8 mouse cellular contexts compared by ENCODE assay signal in the genomic region with DNA sequence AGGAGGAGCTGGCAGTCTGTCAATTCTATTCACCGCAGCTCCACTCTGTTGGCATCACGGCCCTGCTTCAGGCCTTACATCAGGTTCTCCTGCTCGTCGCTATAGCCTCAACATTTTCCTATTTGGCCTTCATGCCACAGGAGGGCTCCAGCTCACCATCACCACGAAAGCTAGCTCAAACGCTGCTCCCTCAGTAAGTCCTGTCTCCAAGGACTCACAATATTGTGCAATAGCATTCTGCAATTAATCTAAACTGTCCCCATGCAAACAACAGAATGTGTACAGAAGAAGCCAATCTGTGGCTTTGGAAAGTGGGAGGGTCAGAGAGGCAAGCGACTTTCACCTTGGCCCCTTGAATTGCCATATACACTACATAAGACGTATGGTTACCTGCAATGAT. TPM values are rescaled to one million over a fixed set of nuclear protein-coding genes. Genes with fewer than 3 reads are reported as not detected.
DNase-seq lines count a peak whose midpoint lies in the region; ATAC-seq and TF ChIP-seq lines count a peak whose summit lies in the region.

No protein-coding gene starts in this region.

- DNase-seq in forebrain, embryonic 11.5 days (ENCODE audit: low spot score) = no peak
- DNase-seq in ovary, adult 18-20 months (ENCODE audit: low spot score) = peak; percentile 48
- no peak for DNase-seq in ovary, postnatal 14 days (ENCODE audit: low spot score)
- peak; percentile 68 for DNase-seq in forebrain, postnatal 0 days
- no peak for DNase-seq in urinary bladder, adult 2 months (ENCODE audit: low spot score)
- DNase-seq in c-Kit-positive CD71-positive TER-119-positive erythroid progenitor cells, embryonic 14.5 days (ENCODE audit: low spot score) = no peak

- H3K9me3 ChIP-seq in forebrain, embryonic 15.5 days = no peaks in the 10 kb centered on the region
- H3K9me3 ChIP-seq in forebrain, embryonic 11.5 days (ENCODE audit: control insufficient read depth, low read length) = no peaks in the 10 kb centered on the region
- H3K9me3 ChIP-seq in forebrain, postnatal 0 days (ENCODE audit: low read length) = no peaks in the 10 kb centered on the region
- no peaks in the 10 kb centered on the region for H3K9me3 ChIP-seq in midbrain, embryonic 16.5 days (replicated peaks; ENCODE audit: control insufficient read depth, low read length, poor library complexity, severe bottlenecking)

- H3K27me3 ChIP-seq in forebrain, embryonic 15.5 days = no peaks in the 10 kb centered on the region
- no peaks in the 10 kb centered on the region for H3K27me3 ChIP-seq in forebrain, embryonic 11.5 days (ENCODE audit: control insufficient read depth, insufficient read depth, low read length)
- H3K27me3 ChIP-seq in forebrain, postnatal 0 days (ENCODE audit: insufficient read depth, low read length) = no peaks in the 10 kb centered on the region
- no peaks in the 10 kb centered on the region for H3K27me3 ChIP-seq in midbrain, embryonic 16.5 days (ENCODE audit: control insufficient read depth, insufficient read depth, low read depth, low read length)

- 52% methylated on average over 8 of the region's 8 CpGs for WGBS in forebrain, embryonic 15.5 days
- 91% methylated on average over 8 of the region's 8 CpGs for WGBS in forebrain, embryonic 11.5 days
- WGBS in forebrain, postnatal 0 days = 37% methylated on average over 8 of the region's 8 CpGs
- WGBS in midbrain, embryonic 16.5 days = 72% methylated on average over 8 of the region's 8 CpGs

- H3K4me1 ChIP-seq in forebrain, embryonic 15.5 days = peaks cover 8% of the 10 kb centered on the region; the same call in 1 of the 2 replicates
- H3K4me1 ChIP-seq in forebrain, embryonic 11.5 days (replicated peaks; ENCODE audit: control insufficient read depth, insufficient read depth, low read length) = no peaks in the 10 kb centered on the region
- no peaks in the 10 kb centered on the region for H3K4me1 ChIP-seq in forebrain, postnatal 0 days (ENCODE audit: insufficient read depth)
- no peaks in the 10 kb centered on the region for H3K4me1 ChIP-seq in midbrain, embryonic 16.5 days (ENCODE audit: control insufficient read depth, insufficient read depth, low read length)

- no peak overlapping the region for H3K27ac ChIP-seq in forebrain, embryonic 15.5 days (replicated peaks)
- no peak overlapping the region for H3K27ac ChIP-seq in forebrain, embryonic 11.5 days (ENCODE audit: low read depth, low read length)
- H3K27ac ChIP-seq in forebrain, postnatal 0 days (ENCODE audit: low read depth, low read length) = no peak overlapping the region
- H3K27ac ChIP-seq in midbrain, embryonic 16.5 days (ENCODE audit: low read length) = no peak overlapping the region

- no peak overlapping the region for H3K4me2 ChIP-seq in forebrain, embryonic 15.5 days (replicated peaks)
- no peak overlapping the region for H3K4me2 ChIP-seq in forebrain, embryonic 11.5 days (ENCODE audit: low read depth, low read length, severe bottlenecking)
- no peak overlapping the region for H3K4me2 ChIP-seq in forebrain, postnatal 0 days (ENCODE audit: low read depth)
- no peak overlapping the region for H3K4me2 ChIP-seq in midbrain, embryonic 16.5 days (ENCODE audit: low read length)

- H3K36me3 ChIP-seq in forebrain, embryonic 15.5 days = 0 out of 2 replicates have a peak, but pooled peaks cover 12% of the 10 kb centered on the region
- H3K36me3 ChIP-seq in forebrain, embryonic 11.5 days (ENCODE audit: control insufficient read depth, insufficient read depth, low read length) = 0 out of 2 replicates have a peak, but pooled peaks cover 3% of the 10 kb centered on the region
- peaks cover 13% of the 10 kb centered on the region for H3K36me3 ChIP-seq in forebrain, postnatal 0 days (ENCODE audit: insufficient read depth)
- peaks cover 5% of the 10 kb centered on the region for H3K36me3 ChIP-seq in midbrain, embryonic 16.5 days (ENCODE audit: control insufficient read depth, insufficient read depth, low read length)

- no peak overlapping the region for H3K4me3 ChIP-seq in forebrain, embryonic 15.5 days
- H3K4me3 ChIP-seq in forebrain, embryonic 11.5 days (ENCODE audit: low read depth, low read length) = no peak overlapping the region
- H3K4me3 ChIP-seq in forebrain, postnatal 0 days (ENCODE audit: low read depth, low read length) = no peak overlapping the region
- H3K4me3 ChIP-seq in midbrain, embryonic 16.5 days (ENCODE audit: low read depth, low read length) = no peak overlapping the region

- TF ChIP-seq CTCF in forebrain, postnatal 0 days (IDR thresholded peaks at IDR 0.05; ENCODE audit: low read depth) = peak; percentile 76

- no peak overlapping the region for H3K9ac ChIP-seq in forebrain, embryonic 15.5 days (replicated peaks)
- no peak overlapping the region for H3K9ac ChIP-seq in forebrain, embryonic 11.5 days (ENCODE audit: low read length)
- no peak overlapping the region for H3K9ac ChIP-seq in forebrain, postnatal 0 days
- no peak overlapping the region for H3K9ac ChIP-seq in midbrain, embryonic 16.5 days (ENCODE audit: low read depth, low read length)

- peak; percentile 72 for ATAC-seq in forebrain, embryonic 15.5 days (replicated peaks)
- no peak for ATAC-seq in forebrain, embryonic 11.5 days (replicated peaks; ENCODE audit: low FRiP score)
- ATAC-seq in forebrain, postnatal 0 days = peak; percentile 78
- peak; percentile 62 for ATAC-seq in midbrain, embryonic 16.5 days

RNA-seq across cellular contexts. Expression of a gene that starts 27.8 kb away (rescaled TPM):
- polyA plus RNA-seq in forebrain, embryonic 15.5 days (2015; fragmentation: Nextera tagmentation; extraction: Ambion mirVana) = 130 and 142 TPM in 2 replicates
- 205 and 208 TPM in 2 replicates for polyA plus RNA-seq in forebrain, embryonic 11.5 days (2014; fragmentation: Nextera tagmentation; extraction: Ambion mirVana)
- total RNA-seq in forebrain, postnatal 0 days (2014; rRNA removed) = 107 and 152 TPM in 2 replicates
- polyA plus RNA-seq in forebrain, postnatal 0 days (2015; fragmentation: Nextera tagmentation; extraction: Ambion mirVana) = 102 and 133 TPM in 2 replicates
- 176 and 200 TPM in 2 replicates for polyA plus RNA-seq in midbrain, embryonic 16.5 days (2015; fragmentation: Nextera tagmentation; extraction: Ambion mirVana)
- 61.3 and 88.5 TPM in 2 replicates for polyA plus RNA-seq in urinary bladder, adult 2 months (2012; rRNA removed)

Comparison
In these comparisons a context has a peak if more than half of its experiments do, and no peak if none do; other contexts are left out.
1. DNase-seq: peak in ovary, adult 18-20 months (single experiment) and forebrain, postnatal 0 days (single experiment); none in forebrain, embryonic 11.5 days (single experiment), ovary, postnatal 14 days (single experiment), urinary bladder, adult 2 months (single experiment) and c-Kit-positive CD71-positive TER-119-positive erythroid progenitor cells, embryonic 14.5 days (single experiment).